Mouse (Mus musculus): ENCODE measurements around the gene Rtn4ip1. TPM values are rescaled to one million over a fixed set of nuclear protein-coding genes. Genes with fewer than 3 reads are reported as not detected.

Rtn4ip1 gene
- polyA plus RNA-seq, 1 experiment = 27.4 TPM

GRCm38 (mm10) chr10:44000156-44000865 is 98.7 kb downstream of the Rtn4ip1 start:
- Histone ChIP-seq H3K27ac (ENCODE audit: insufficient read depth, low read length) (no peak overlapping the region), H3K27me3 (ENCODE audit: control insufficient read depth, insufficient read depth, low read length, poor library complexity, severe bottlenecking) (peaks cover 13% of the 10 kb centered on the region), H3K9me3 (replicated peaks; ENCODE audit: control insufficient read depth, insufficient read depth, low read length, poor library complexity, severe bottlenecking) (no peaks in the 10 kb centered on the region), H3K4me1 (ENCODE audit: control insufficient read depth, insufficient read depth, low read length) (no peaks in the 10 kb centered on the region), H3K4me3 (ENCODE audit: low read depth, low read length) (no peak overlapping the region), H3K9ac (ENCODE audit: low read depth, poor library complexity, severe bottlenecking) (no peak overlapping the region), H3K36me3 (ENCODE audit: control insufficient read depth, insufficient read depth, low read length, poor library complexity, severe bottlenecking) (no peaks in the 10 kb centered on the region)
- no peak for TF ChIP-seq EP300 (IDR thresholded peaks at IDR 0.05; ENCODE audit: insufficient read depth, low read depth, low read length)
- TF ChIP-seq CTCF (IDR thresholded peaks at IDR 0.05; ENCODE audit: low read depth, low read length) = no peak
- TF ChIP-seq POLR2A (IDR thresholded peaks at IDR 0.05; ENCODE audit: insufficient read depth, low read length) = no peak

DNA sequence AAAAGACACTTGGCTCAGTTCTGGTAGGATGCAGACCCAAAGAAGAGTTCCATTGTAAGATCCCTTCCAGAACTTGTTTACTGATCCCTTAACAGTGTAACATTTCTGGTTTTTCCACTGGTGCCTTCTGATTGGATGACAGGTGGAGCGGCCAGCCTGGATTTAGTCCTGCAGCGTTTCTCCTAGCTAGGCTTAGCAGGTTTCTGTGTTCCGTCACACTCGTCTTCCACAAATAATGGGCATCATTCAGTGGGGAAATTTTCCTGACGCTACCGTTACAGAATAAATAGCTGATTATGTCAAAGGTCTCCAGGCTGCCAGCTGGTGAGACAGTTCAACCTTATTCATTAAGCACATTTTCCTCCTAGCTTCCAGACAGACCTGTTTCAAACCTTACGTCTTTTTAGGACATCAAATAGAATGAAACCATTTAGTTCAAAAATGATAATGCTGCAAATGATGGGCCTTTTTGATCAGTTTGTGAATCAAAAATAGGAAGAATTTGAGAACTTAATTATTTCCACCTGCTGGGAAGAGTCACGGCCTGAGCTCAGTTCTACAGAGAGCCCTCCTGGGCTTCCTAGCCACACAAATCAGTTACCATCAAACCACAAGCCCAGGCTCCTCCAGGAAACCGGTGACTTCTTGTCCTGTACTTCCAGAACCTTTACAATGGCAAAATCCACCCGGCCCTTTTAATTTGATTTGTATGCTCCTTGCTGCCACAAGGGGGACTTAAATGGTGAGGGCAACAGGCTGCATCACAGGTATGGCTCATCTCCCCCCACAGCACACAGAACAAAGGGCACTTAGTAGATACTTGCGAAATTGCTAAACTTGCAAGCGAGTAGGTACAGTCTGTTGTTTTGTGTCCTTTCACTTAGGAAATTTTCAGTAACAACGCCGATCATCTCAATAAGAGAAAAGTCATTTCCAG is 100.7 kb downstream of the Rtn4ip1 start:
- no peak overlapping the region for H3K27ac ChIP-seq (ENCODE audit: insufficient read depth, low read length)
- H3K4me3 ChIP-seq (ENCODE audit: low read depth, low read length) = no peak overlapping the region
- no peaks in the 10 kb centered on the region for H3K9me3 ChIP-seq (replicated peaks; ENCODE audit: control insufficient read depth, insufficient read depth, low read length, poor library complexity, severe bottlenecking)
- peaks cover 13% of the 10 kb centered on the region for H3K27me3 ChIP-seq (ENCODE audit: control insufficient read depth, insufficient read depth, low read length, poor library complexity, severe bottlenecking)
- no peak overlapping the region for H3K9ac ChIP-seq (ENCODE audit: low read depth, poor library complexity, severe bottlenecking)
- no peaks in the 10 kb centered on the region for H3K36me3 ChIP-seq (ENCODE audit: control insufficient read depth, insufficient read depth, low read length, poor library complexity, severe bottlenecking)
- H3K4me1 ChIP-seq (ENCODE audit: control insufficient read depth, insufficient read depth, low read length) = no peaks in the 10 kb centered on the region
- TF ChIP-seq EP300 (IDR thresholded peaks at IDR 0.05; ENCODE audit: insufficient read depth, low read depth, low read length) = no peak
- no peak for TF ChIP-seq POLR2A (IDR thresholded peaks at IDR 0.05; ENCODE audit: insufficient read depth, low read length)
- no peak for TF ChIP-seq CTCF (IDR thresholded peaks at IDR 0.05; ENCODE audit: low read depth, low read length)

DNA sequence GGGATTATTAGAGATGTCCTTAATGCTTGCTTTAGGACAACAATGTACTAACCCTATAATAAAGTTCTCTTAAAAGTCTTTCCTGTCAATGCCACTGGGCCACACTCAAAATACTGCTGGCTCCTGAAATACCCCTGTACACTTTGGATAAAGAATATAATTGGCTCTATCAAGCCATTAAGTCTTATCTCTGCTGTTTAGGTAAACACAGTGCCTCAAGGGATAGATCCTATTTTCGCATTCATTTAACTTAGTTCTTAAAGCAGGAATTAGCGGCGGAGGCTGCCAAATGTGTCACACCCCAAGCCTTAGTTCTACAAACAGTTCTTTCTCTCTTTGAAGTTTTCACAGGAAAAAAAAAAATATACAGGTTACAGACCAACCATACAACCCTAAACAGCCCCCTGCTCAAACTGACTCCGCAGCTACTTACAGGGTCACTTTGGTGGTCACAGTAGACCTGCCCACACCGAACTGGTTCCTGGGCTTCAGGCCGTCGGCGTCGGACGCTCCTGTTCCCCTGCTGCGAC is 101.5 kb downstream of the Rtn4ip1 start:
- Histone ChIP-seq H3K27ac (ENCODE audit: insufficient read depth, low read length) (no peak overlapping the region), H3K27me3 (ENCODE audit: control insufficient read depth, insufficient read depth, low read length, poor library complexity, severe bottlenecking) (peaks cover 13% of the 10 kb centered on the region), H3K36me3 (ENCODE audit: control insufficient read depth, insufficient read depth, low read length, poor library complexity, severe bottlenecking) (no peaks in the 10 kb centered on the region), H3K9me3 (replicated peaks; ENCODE audit: control insufficient read depth, insufficient read depth, low read length, poor library complexity, severe bottlenecking) (no peaks in the 10 kb centered on the region), H3K4me1 (ENCODE audit: control insufficient read depth, insufficient read depth, low read length) (no peaks in the 10 kb centered on the region), H3K4me3 (ENCODE audit: low read depth, low read length) (peak overlapping the region; percentile 63), H3K9ac (ENCODE audit: low read depth, poor library complexity, severe bottlenecking) (peak overlapping the region; percentile 59)
- TF ChIP-seq EP300 (IDR thresholded peaks at IDR 0.05; ENCODE audit: insufficient read depth, low read depth, low read length) = no peak
- no peak for TF ChIP-seq CTCF (IDR thresholded peaks at IDR 0.05; ENCODE audit: low read depth, low read length)
- no peak for TF ChIP-seq POLR2A (IDR thresholded peaks at IDR 0.05; ENCODE audit: insufficient read depth, low read length)

- Histone ChIP-seq H3K27ac (ENCODE audit: insufficient read depth, low read length) (no peak overlapping the region), H3K4me3 (ENCODE audit: low read depth, low read length) (peak overlapping the region; percentile 63), H3K4me1 (ENCODE audit: control insufficient read depth, insufficient read depth, low read length) (no peaks in the 10 kb centered on the region), H3K36me3 (ENCODE audit: control insufficient read depth, insufficient read depth, low read length, poor library complexity, severe bottlenecking) (no peaks in the 10 kb centered on the region), H3K9me3 (replicated peaks; ENCODE audit: control insufficient read depth, insufficient read depth, low read length, poor library complexity, severe bottlenecking) (no peaks in the 10 kb centered on the region), H3K9ac (ENCODE audit: low read depth, poor library complexity, severe bottlenecking) (peak overlapping the region; percentile 59), H3K27me3 (ENCODE audit: control insufficient read depth, insufficient read depth, low read length, poor library complexity, severe bottlenecking) (peaks cover 13% of the 10 kb centered on the region)
- no peak for TF ChIP-seq EP300 (IDR thresholded peaks at IDR 0.05; ENCODE audit: insufficient read depth, low read depth, low read length)
- no peak for TF ChIP-seq POLR2A (IDR thresholded peaks at IDR 0.05; ENCODE audit: insufficient read depth, low read length)
- no peak for TF ChIP-seq CTCF (IDR thresholded peaks at IDR 0.05; ENCODE audit: low read depth, low read length)
Observed at GRCm38 (mm10) chr10:44003551-44004151, 102.0 kb downstream of the Rtn4ip1 start.

- H3K9me3 ChIP-seq (replicated peaks; ENCODE audit: control insufficient read depth, insufficient read depth, low read length, poor library complexity, severe bottlenecking) = no peaks in the 10 kb centered on the region
- H3K27ac ChIP-seq (ENCODE audit: insufficient read depth, low read length) = no peak overlapping the region
- H3K27me3 ChIP-seq (ENCODE audit: control insufficient read depth, insufficient read depth, low read length, poor library complexity, severe bottlenecking) = peaks cover 13% of the 10 kb centered on the region
- no peak for TF ChIP-seq EP300 (IDR thresholded peaks at IDR 0.05; ENCODE audit: insufficient read depth, low read depth, low read length)
- no peak for TF ChIP-seq POLR2A (IDR thresholded peaks at IDR 0.05; ENCODE audit: insufficient read depth, low read length)
- no peak for TF ChIP-seq CTCF (IDR thresholded peaks at IDR 0.05; ENCODE audit: low read depth, low read length)
- H3K36me3 ChIP-seq (ENCODE audit: control insufficient read depth, insufficient read depth, low read length, poor library complexity, severe bottlenecking) = no peaks in the 10 kb centered on the region
- H3K9ac ChIP-seq (ENCODE audit: low read depth, poor library complexity, severe bottlenecking) = peak overlapping the region; percentile 59
- no peaks in the 10 kb centered on the region for H3K4me1 ChIP-seq (ENCODE audit: control insufficient read depth, insufficient read depth, low read length)
- H3K4me3 ChIP-seq (ENCODE audit: low read depth, low read length) = peak overlapping the region; percentile 63
Observed at GRCm38 (mm10) chr10:44004221-44004751, 102.7 kb downstream of the Rtn4ip1 start.
